ENCODE assay signal across 32 mouse cellular contexts in the genomic region with DNA sequence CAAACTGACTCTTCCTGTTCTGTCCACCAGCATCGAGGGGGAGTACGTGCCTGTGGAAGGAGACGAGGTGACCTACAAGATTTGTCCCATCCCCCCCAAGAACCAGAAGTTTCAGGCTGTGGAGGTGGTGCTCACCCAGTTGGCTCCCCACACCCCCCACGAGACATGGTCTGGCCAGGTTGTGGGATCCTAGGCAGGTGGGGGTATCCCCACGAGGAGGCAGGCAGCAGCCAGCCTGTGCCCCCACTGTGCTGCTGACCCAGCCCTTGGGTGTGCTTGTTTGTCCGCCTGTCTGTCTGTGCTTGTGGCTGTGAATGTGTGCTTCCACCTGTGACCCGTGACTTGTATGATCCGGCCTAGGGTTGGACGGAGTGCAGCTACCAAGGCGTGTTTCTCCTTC. TPM values are rescaled to one million over a fixed set of nuclear protein-coding genes. Genes with fewer than 3 reads are reported as not detected.
DNase-seq lines count a peak whose midpoint lies in the region; ATAC-seq and TF ChIP-seq lines count a peak whose summit lies in the region.
"Had no signal": no experiment of that assay in that cellular context is flagged by ENCODE, and none has a peak within 500 bp of the region (broad histone marks: within the 10 kb centered on the region; RNA-seq: fewer than 3 reads in every experiment).

No protein-coding gene starts in this region.

- 0 out of 2 replicates have a peak overlapping the region, but pooled peaks have one; percentile 7 for H3K27ac ChIP-seq in hindbrain, embryonic 12.5 days
- H3K27ac ChIP-seq in hindbrain, postnatal 0 days, result no peak overlapping the region
- H3K27ac ChIP-seq: embryonic facial prominence, embryonic 13.5 days; embryonic facial prominence, embryonic 15.5 days; forebrain, embryonic 10.5 days; forebrain, embryonic 12.5 days had no signal

- H3K36me3 ChIP-seq in hindbrain, embryonic 12.5 days, result peaks cover 33% of the 10 kb centered on the region
- peaks cover 36% of the 10 kb centered on the region; the same call in 1 of the 2 replicates for H3K36me3 ChIP-seq in hindbrain, postnatal 0 days (ENCODE audit: insufficient read depth, low read length)
- no peaks in the 10 kb centered on the region for H3K36me3 ChIP-seq in myocyte (ENCODE audit: control insufficient read depth, insufficient read depth)

- H3ac ChIP-seq in myocyte (ENCODE audit: control insufficient read depth, insufficient read length), result no peak overlapping the region

- no peaks in the 10 kb centered on the region for H3K4me1 ChIP-seq in hindbrain, embryonic 12.5 days
- H3K4me1 ChIP-seq in hindbrain, postnatal 0 days (ENCODE audit: insufficient read depth, low read length), result no peaks in the 10 kb centered on the region
- H3K4me1 ChIP-seq: embryonic facial prominence, embryonic 15.5 days; forebrain, embryonic 12.5 days had no signal

- H3K79me2 ChIP-seq in myocyte (ENCODE audit: control insufficient read depth, insufficient read depth), result no peaks in the 10 kb centered on the region

- no peak overlapping the region for H3K4me3 ChIP-seq in hindbrain, embryonic 12.5 days
- no peak overlapping the region for H3K4me3 ChIP-seq in hindbrain, postnatal 0 days (ENCODE audit: low read length)
- H3K4me3 ChIP-seq in myocyte, result no peak overlapping the region
- H3K4me3 ChIP-seq: embryonic facial prominence, embryonic 13.5 days; embryonic facial prominence, embryonic 15.5 days; erythroblast, embryonic 14.5 days; forebrain, embryonic 10.5 days; forebrain, embryonic 12.5 days had no signal

- WGBS in hindbrain, embryonic 12.5 days, result 88% methylated on average over 10 of the region's 10 CpGs
- 88% methylated on average over 10 of the region's 10 CpGs for WGBS in hindbrain, postnatal 0 days

- no peak for TF ChIP-seq CTCF in hindbrain, postnatal 0 days (IDR thresholded peaks at IDR 0.05; ENCODE audit: low read depth)

- ATAC-seq in hindbrain, embryonic 12.5 days (ENCODE audit: low FRiP score), result no peak
- ATAC-seq in hindbrain, postnatal 0 days, result no peak
- ATAC-seq: activated CD4-positive, CD25-positive, alpha-beta regulatory T cell, adult 4 months; CD4-positive, CD25-positive, alpha-beta regulatory T cell, adult 4 months; forebrain, embryonic 14.5 days; forebrain, embryonic 16.5 days; Patski had no signal

- peak; percentile 32 for DNase-seq in cerebellum, adult 9-11 months
- no peak for DNase-seq in cerebellum, adult 9-10 months
- DNase-seq in heart, adult 11 months, result peak; percentile 85
- no peak for DNase-seq in heart, adult 18-20 months
- DNase-seq in hindbrain, postnatal 0 days (ENCODE audit: low spot score), result no peak
- DNase-seq: adrenal gland, adult 8-10 months; adrenal gland, postnatal 25 days; B cell, adult 2 months; cerebellum, adult 18-20 months; cerebellum, adult 8-10 months; cerebellum, postnatal 14 days; cerebellum, postnatal 36 days; embryo, embryonic 11 days had no signal

- H3K27me3 ChIP-seq in hindbrain, embryonic 12.5 days, result no peaks in the 10 kb centered on the region
- H3K27me3 ChIP-seq in hindbrain, postnatal 0 days (ENCODE audit: insufficient read depth, low read length), result no peaks in the 10 kb centered on the region
- H3K27me3 ChIP-seq in myocyte (ENCODE audit: control insufficient read depth, insufficient read depth, insufficient read length), result no peaks in the 10 kb centered on the region
- H3K27me3 ChIP-seq: CH12.LX; embryonic facial prominence, embryonic 13.5 days; embryonic facial prominence, embryonic 15.5 days; forebrain, embryonic 12.5 days; Patski had no signal

- H3K9me3 ChIP-seq in hindbrain, embryonic 12.5 days (replicated peaks), result no peaks in the 10 kb centered on the region
- H3K9me3 ChIP-seq in hindbrain, postnatal 0 days (ENCODE audit: low read length), result no peaks in the 10 kb centered on the region
- H3K9me3 ChIP-seq: embryonic facial prominence, embryonic 13.5 days; embryonic facial prominence, embryonic 15.5 days; forebrain, embryonic 10.5 days; forebrain, embryonic 12.5 days; G1E had no signal

- no peak overlapping the region for H3K9ac ChIP-seq in hindbrain, embryonic 12.5 days
- H3K9ac ChIP-seq in hindbrain, postnatal 0 days (replicated peaks; ENCODE audit: low read length), result no peak overlapping the region
- H3K9ac ChIP-seq: embryonic facial prominence, embryonic 13.5 days; embryonic facial prominence, embryonic 15.5 days; forebrain, embryonic 12.5 days had no signal

- TF ChIP-seq POLR2A in myocyte (IDR thresholded peaks at IDR 0.05; ENCODE audit: insufficient read length, low read depth), result no peak

- no peak overlapping the region for H3K4me2 ChIP-seq in hindbrain, embryonic 12.5 days (replicated peaks)
- no peak overlapping the region for H3K4me2 ChIP-seq in hindbrain, postnatal 0 days (ENCODE audit: low read depth, low read length)
- no peak overlapping the region for H3K4me2 ChIP-seq in myocyte (ENCODE audit: low read depth)
- H3K4me2 ChIP-seq: embryonic facial prominence, embryonic 13.5 days; embryonic facial prominence, embryonic 15.5 days; forebrain, embryonic 12.5 days had no signal

TF ChIP-seq in myocyte, 11 proteins besides CTCF, POLR2A, EP300 and RAD21:
- TF ChIP-seq POLR2AphosphoS2 (IDR thresholded peaks at IDR 0.05; ENCODE audit: insufficient read length, low read depth), result peak; percentile 76
- TF ChIP-seq USF1 (IDR thresholded peaks at IDR 0.05; ENCODE audit: low read depth), result no peak

RNA-seq across cellular contexts. Expression of gene Pmm1, which starts 11.7 kb away (rescaled TPM):
- total RNA-seq in heart, adult 18-20 months (2021), result 10 to 100 TPM; 24.7 to 31.4 TPM
- polyA plus RNA-seq in hindbrain, embryonic 12.5 days (2016; fragmentation: Nextera tagmentation; extraction: Ambion mirVana), result 30.7 and 32.3 TPM in 2 replicates
- total RNA-seq in hindbrain, postnatal 0 days (2014; rRNA removed), result 123 and 164 TPM in 2 replicates
- polyA plus RNA-seq in hindbrain, postnatal 0 days (2015; fragmentation: Nextera tagmentation; extraction: Ambion mirVana), result 140 and 142 TPM in 2 replicates
- polyA plus RNA-seq in myocyte (2012; fragmentation: generic; extraction: Trizol), result 104 TPM

RNA-seq across cellular contexts. Expression of gene Csdc2, which starts 12.5 kb away (rescaled TPM):
- 10 to 100 TPM; 54.7 to 62.7 TPM for total RNA-seq in heart, adult 18-20 months (2021)
- polyA plus RNA-seq in hindbrain, embryonic 12.5 days (2016; fragmentation: Nextera tagmentation; extraction: Ambion mirVana), result 48.0 and 57.1 TPM in 2 replicates
- 178 and 188 TPM in 2 replicates for total RNA-seq in hindbrain, postnatal 0 days (2014; rRNA removed)
- polyA plus RNA-seq in hindbrain, postnatal 0 days (2015; fragmentation: Nextera tagmentation; extraction: Ambion mirVana), result 239 and 269 TPM in 2 replicates
- polyA plus RNA-seq in myocyte (2012; fragmentation: generic; extraction: Trizol), result 38.3 TPM
- total RNA-seq: common myeloid progenitor, adult 5-6 weeks; G1E had no signal
- polyA plus RNA-seq: activated CD4-positive, CD25-positive, alpha-beta regulatory T cell, adult 4 months; CD4-positive, CD25-positive, alpha-beta regulatory T cell, adult 4 months; erythroblast, embryonic 14.5 days; G1E had no signal

RNA-seq across cellular contexts. Expression of gene Polr3h, which starts 23.0 kb away (rescaled TPM):
- 10 to 100 TPM in 1 of 2 experiments, 1 to 10 TPM in 1; 7.8 to 10.7 TPM for total RNA-seq in heart, adult 18-20 months (2021)
- polyA plus RNA-seq in hindbrain, embryonic 12.5 days (2016; fragmentation: Nextera tagmentation; extraction: Ambion mirVana), result 58.0 and 58.4 TPM in 2 replicates
- total RNA-seq in hindbrain, postnatal 0 days (2014; rRNA removed), result 47.2 and 48.7 TPM in 2 replicates
- 98.7 and 101 TPM in 2 replicates for polyA plus RNA-seq in hindbrain, postnatal 0 days (2015; fragmentation: Nextera tagmentation; extraction: Ambion mirVana)
- 247 TPM for polyA plus RNA-seq in myocyte (2012; fragmentation: generic; extraction: Trizol)

RNA-seq across cellular contexts. Expression of gene 1700029P11Rik, which starts 31.3 kb away (rescaled TPM):
- not detected for total RNA-seq in heart, adult 18-20 months (2021)
- not detected in 2 replicates for polyA plus RNA-seq in hindbrain, embryonic 12.5 days (2016; fragmentation: Nextera tagmentation; extraction: Ambion mirVana)
- total RNA-seq in hindbrain, postnatal 0 days (2014; rRNA removed), result not detected in 2 replicates
- not detected in 2 replicates for polyA plus RNA-seq in hindbrain, postnatal 0 days (2015; fragmentation: Nextera tagmentation; extraction: Ambion mirVana)
- not detected for polyA plus RNA-seq in myocyte (2012; fragmentation: generic; extraction: Trizol)
- total RNA-seq: adrenal gland, adult 18-20 months; adrenal gland, adult 8-10 months; adrenal gland, postnatal 25 days; adrenal gland, postnatal 4 days; CH12.LX; common myeloid progenitor, adult 5-6 weeks; G1E had no signal
- polyA plus RNA-seq: activated CD4-positive, CD25-positive, alpha-beta regulatory T cell, adult 4 months; brain, embryonic 14.5 days; CD4-positive, CD25-positive, alpha-beta regulatory T cell, adult 4 months; embryonic facial prominence, embryonic 11.5 days; embryonic facial prominence, embryonic 13.5 days; embryonic facial prominence, embryonic 15.5 days; erythroblast, embryonic 14.5 days; forebrain, embryonic 10.5 days; forebrain, embryonic 12.5 days; forebrain, embryonic 14.5 days; forebrain, embryonic 16.5 days; G1E; Patski had no signal

RNA-seq across cellular contexts. Expression of gene Xrcc6, which starts 38.6 kb away (rescaled TPM):
- 10 to 100 TPM; 24.6 to 25.3 TPM for total RNA-seq in heart, adult 18-20 months (2021)
- polyA plus RNA-seq in hindbrain, embryonic 12.5 days (2016; fragmentation: Nextera tagmentation; extraction: Ambion mirVana), result 58.4 and 62.3 TPM in 2 replicates
- total RNA-seq in hindbrain, postnatal 0 days (2014; rRNA removed), result 18.5 and 20.1 TPM in 2 replicates
- polyA plus RNA-seq in hindbrain, postnatal 0 days (2015; fragmentation: Nextera tagmentation; extraction: Ambion mirVana), result 30.9 and 35.3 TPM in 2 replicates
- polyA plus RNA-seq in myocyte (2012; fragmentation: generic; extraction: Trizol), result 46.3 TPM

Comparison
In these comparisons a context has a peak if more than half of its experiments do, and no peak if none do; other contexts are left out.
1. DNase-seq: peak in cerebellum, adult 9-11 months (single experiment) and heart, adult 11 months (single experiment); none in cerebellum, adult 9-10 months (single experiment), heart, adult 18-20 months (0 of 2) and hindbrain, postnatal 0 days (single experiment).